Mouse (Mus musculus): ENCODE results near the gene Flywch1. TPM values are rescaled to one million over a fixed set of nuclear protein-coding genes. Genes with fewer than 3 reads are reported as not detected.

The Flywch1 gene
- polyA plus RNA-seq, 1 experiment from 2014 or later: 9.4 TPM

DNA sequence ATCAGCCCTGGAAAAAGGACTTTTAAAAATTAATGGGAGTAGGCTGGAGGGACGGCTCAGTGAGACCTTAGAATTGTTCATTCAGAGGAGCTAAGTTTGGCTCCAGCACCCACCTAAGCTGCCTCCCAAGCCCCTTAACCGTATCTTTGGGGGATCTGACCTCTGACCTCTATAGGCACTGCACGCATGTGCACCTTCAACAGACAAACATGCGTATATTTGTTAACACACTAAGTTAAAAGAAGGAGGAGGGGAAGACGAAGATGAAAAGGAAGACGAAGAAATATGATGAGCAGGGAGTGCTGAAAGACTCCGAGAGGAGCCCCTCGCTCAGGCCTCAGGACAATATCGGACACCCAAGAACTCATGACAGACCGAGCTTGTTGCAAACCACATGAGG, 30.2 kb upstream of the Flywch1 start:
- ATAC-seq (ENCODE audit: insufficient read depth): no peak
- H3K9ac ChIP-seq: no peak overlapping the region
- WGBS (ENCODE audit: insufficient replicate concordance): 84% methylated on average over 10 of the region's 10 CpGs
- H3K4me2 ChIP-seq: peak overlapping the region; percentile 83
- H3K4me1 ChIP-seq (replicated peaks): peaks cover 31% of the 10 kb centered on the region
- H3K27me3 ChIP-seq: no peaks in the 10 kb centered on the region
- no peaks in the 10 kb centered on the region for H3K9me3 ChIP-seq (replicated peaks)
- no peak overlapping the region for H3K4me3 ChIP-seq (replicated peaks)
- H3K27ac ChIP-seq (replicated peaks): no peak overlapping the region
- peaks cover under 1% of the 10 kb centered on the region for H3K36me3 ChIP-seq (replicated peaks)

DNA sequence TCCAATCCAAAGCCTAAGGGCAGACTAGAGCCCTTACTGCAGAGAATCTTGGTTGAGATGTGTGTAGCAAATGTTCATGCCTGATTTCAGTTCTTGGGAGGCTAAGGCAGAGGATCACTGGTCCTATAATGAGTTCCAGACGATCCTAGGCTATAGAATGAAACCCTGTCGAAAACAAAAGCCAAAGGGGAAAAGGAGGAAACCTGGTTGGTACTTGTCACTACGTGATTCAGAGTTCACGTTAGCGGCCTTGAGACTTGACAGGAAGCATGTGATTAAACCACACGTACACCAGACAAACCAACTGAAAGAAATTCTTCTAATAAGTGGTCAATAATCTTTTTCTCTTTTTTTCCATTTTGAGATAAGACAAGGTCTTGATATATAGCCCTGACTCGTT, 25.9 kb upstream of the Flywch1 start:
- WGBS (ENCODE audit: insufficient replicate concordance): 29% methylated on average over 7 of the region's 7 CpGs
- H3K4me2 ChIP-seq: no peak overlapping the region
- H3K27me3 ChIP-seq: no peaks in the 10 kb centered on the region
- no peak overlapping the region for H3K9ac ChIP-seq
- H3K36me3 ChIP-seq (replicated peaks): no peaks in the 10 kb centered on the region
- no peaks in the 10 kb centered on the region for H3K9me3 ChIP-seq (replicated peaks)
- peaks cover 12% of the 10 kb centered on the region; the same call in 1 of the 2 replicates for H3K4me1 ChIP-seq (replicated peaks)
- no peak for ATAC-seq (ENCODE audit: insufficient read depth)
- no peak overlapping the region for H3K27ac ChIP-seq (replicated peaks)
- no peak overlapping the region for H3K4me3 ChIP-seq (replicated peaks)

- 83% methylated on average over 8 of the region's 8 CpGs for WGBS (ENCODE audit: insufficient replicate concordance)
- H3K27me3 ChIP-seq: no peaks in the 10 kb centered on the region
- H3K4me1 ChIP-seq (replicated peaks): peaks cover 23% of the 10 kb centered on the region
- ATAC-seq (ENCODE audit: insufficient read depth): no peak
- H3K4me3 ChIP-seq (replicated peaks): no peak overlapping the region
- H3K9ac ChIP-seq: no peak overlapping the region
- H3K36me3 ChIP-seq (replicated peaks): no peaks in the 10 kb centered on the region
- H3K9me3 ChIP-seq (replicated peaks): no peaks in the 10 kb centered on the region
- H3K4me2 ChIP-seq: no peak overlapping the region
- no peak overlapping the region for H3K27ac ChIP-seq (replicated peaks)
Measured at GRCm38 (mm10) chr17:23795323-23795722, 23.9 kb upstream of the Flywch1 start.

DNA sequence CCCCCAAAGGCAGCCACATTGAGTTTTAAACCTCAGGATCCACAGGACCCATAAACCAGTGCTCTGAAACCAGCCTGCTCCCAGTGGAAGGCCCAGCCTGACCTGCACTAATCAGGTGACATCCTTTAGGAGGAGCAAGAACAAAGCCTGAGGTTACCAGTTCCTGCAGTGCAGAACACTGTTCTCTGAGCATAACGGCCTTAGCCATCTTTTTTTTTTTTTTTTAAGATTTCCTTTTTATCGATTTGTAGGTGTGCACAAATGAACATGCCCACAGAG, 19.6 kb upstream of the Flywch1 start:
- 37% methylated on average over 2 of the region's 2 CpGs for WGBS (ENCODE audit: insufficient replicate concordance)
- H3K4me2 ChIP-seq: peak overlapping the region; percentile 87
- H3K36me3 ChIP-seq (replicated peaks): no peaks in the 10 kb centered on the region
- H3K27me3 ChIP-seq: no peaks in the 10 kb centered on the region
- ATAC-seq (ENCODE audit: insufficient read depth): no peak
- peak overlapping the region; percentile 65 for H3K9ac ChIP-seq
- peaks cover 38% of the 10 kb centered on the region for H3K4me1 ChIP-seq (replicated peaks)
- H3K27ac ChIP-seq (replicated peaks): peak overlapping the region; percentile 39; the same call in 1 of the 2 replicates
- H3K9me3 ChIP-seq (replicated peaks): no peaks in the 10 kb centered on the region
- peak overlapping the region; percentile 60 for H3K4me3 ChIP-seq (replicated peaks)

GRCm38 (mm10) chr17:23790269-23791078, 19.1 kb upstream of the Flywch1 start, which contains the start of gene Srrm2:
TSS of gene Srrm2 (plus strand) at chr17:23790532.
- WGBS (ENCODE audit: insufficient replicate concordance): 3% methylated on average over 29 of the region's 29 CpGs

DNA sequence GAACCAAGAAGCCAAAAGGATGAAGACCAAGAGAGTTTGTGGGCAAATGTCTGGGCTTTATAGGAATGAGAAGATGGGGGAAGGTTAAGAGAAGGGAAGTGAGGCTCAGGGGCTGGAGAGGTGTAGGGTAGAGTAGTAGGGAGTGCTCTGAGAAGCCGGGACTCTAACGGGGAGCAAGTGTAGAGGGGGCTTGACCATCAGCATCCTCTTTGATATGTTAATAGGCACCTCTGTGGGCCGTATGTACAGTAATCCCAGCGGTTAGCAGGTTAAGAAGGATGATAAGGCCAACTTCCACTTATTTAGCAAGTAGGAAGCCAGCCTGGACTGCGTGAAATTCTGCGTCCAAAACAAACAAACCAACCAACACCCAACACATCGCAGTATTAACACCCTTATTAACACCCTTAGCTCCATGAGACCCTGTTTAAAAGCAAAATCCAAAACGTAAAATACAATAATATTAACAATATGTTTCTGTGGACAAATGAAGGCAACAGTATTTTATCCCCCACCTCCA, 18.4 kb upstream of the Flywch1 start:
- Histone ChIP-seq H3K4me3 (replicated peaks) (peak overlapping the region; percentile 60), H3K27me3 (peaks cover 12% of the 10 kb centered on the region), H3K9me3 (replicated peaks) (no peaks in the 10 kb centered on the region), H3K9ac (peak overlapping the region; percentile 65), H3K4me2 (peak overlapping the region; percentile 87), H3K36me3 (replicated peaks) (no peaks in the 10 kb centered on the region), H3K4me1 (replicated peaks) (peaks cover 44% of the 10 kb centered on the region), H3K27ac (replicated peaks) (peak overlapping the region; percentile 39)
- WGBS (ENCODE audit: insufficient replicate concordance): 11% methylated on average over 8 of the region's 8 CpGs
- 0 out of 2 replicates have a peak, but pooled peaks have one; percentile 9 for ATAC-seq (ENCODE audit: insufficient read depth)

More at GRCm38 (mm10) chr17:23790269-23791078, 19.1 kb upstream of the Flywch1 start, which contains the start of gene Srrm2:
- H3K9me3 ChIP-seq (replicated peaks): no peaks in the 10 kb centered on the region
- peaks cover 5% of the 10 kb centered on the region for H3K27me3 ChIP-seq
- H3K4me2 ChIP-seq: peak within 1 kb of the TSS; percentile 87
- peak within 1 kb of the TSS; percentile 60 for H3K4me3 ChIP-seq (replicated peaks)
- peak within 1 kb of the TSS; percentile 39 for H3K27ac ChIP-seq (replicated peaks)
- peak; percentile 57 for ATAC-seq (ENCODE audit: insufficient read depth)
- H3K36me3 ChIP-seq (replicated peaks): no peaks in the 10 kb centered on the region
- H3K4me1 ChIP-seq (replicated peaks): peaks cover 44% of the 10 kb centered on the region
- peak within 1 kb of the TSS; percentile 65 for H3K9ac ChIP-seq

DNA sequence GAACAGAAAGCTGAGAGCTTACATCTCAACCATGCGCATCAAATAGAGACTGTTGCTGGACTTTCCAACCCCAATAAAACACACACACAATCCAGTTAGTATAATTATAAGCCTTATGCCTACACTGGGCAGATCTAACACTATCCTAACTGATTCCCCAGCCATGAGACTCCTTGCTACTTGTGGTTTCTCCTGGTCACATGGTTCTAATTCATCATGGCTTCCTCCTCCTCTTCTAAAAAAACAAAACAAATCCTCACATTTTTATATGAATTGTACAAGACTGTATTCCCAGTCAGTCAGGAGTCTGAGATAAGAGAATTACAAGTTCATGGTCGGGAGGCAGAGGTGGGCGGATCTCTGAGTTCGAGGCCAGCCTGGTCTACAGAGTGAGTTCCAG, 17.6 kb upstream of the Flywch1 start:
- Histone ChIP-seq H3K27me3 (peaks cover 12% of the 10 kb centered on the region), H3K9ac (no peak overlapping the region), H3K4me3 (replicated peaks) (no peak overlapping the region), H3K9me3 (replicated peaks) (no peaks in the 10 kb centered on the region), H3K4me1 (replicated peaks) (peaks cover 44% of the 10 kb centered on the region), H3K36me3 (replicated peaks) (no peaks in the 10 kb centered on the region), H3K4me2 (no peak overlapping the region), H3K27ac (replicated peaks) (no peak overlapping the region)
- WGBS (ENCODE audit: insufficient replicate concordance): 48% methylated on average over 4 of the region's 4 CpGs
- no peak for ATAC-seq (ENCODE audit: insufficient read depth)

DNA sequence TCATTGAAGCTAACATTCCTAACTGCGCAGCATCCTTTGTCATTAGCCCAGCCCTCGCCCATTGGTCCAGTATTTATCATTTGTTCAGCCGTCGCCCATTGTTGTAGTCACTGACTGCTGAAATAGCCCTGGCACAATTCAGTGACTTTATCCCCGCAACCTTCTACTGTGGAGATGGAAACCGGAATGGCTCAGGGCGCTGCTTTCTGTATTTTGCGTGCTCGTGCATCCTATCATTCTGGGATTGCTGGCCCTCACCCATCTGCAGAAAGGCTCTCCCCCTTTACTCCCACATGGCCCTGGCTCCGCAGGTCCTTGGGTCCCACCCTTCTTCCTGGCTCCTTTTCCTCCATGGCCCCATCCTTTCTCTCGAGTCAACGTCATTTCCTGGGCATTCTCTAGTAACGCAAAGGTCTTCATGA, 15.1 kb upstream of the Flywch1 start:
- 37% methylated on average over 13 of the region's 13 CpGs for WGBS (ENCODE audit: insufficient replicate concordance)
- peaks cover 34% of the 10 kb centered on the region for H3K4me1 ChIP-seq (replicated peaks)
- H3K9me3 ChIP-seq (replicated peaks): no peaks in the 10 kb centered on the region
- 0 out of 2 replicates have a peak overlapping the region, but pooled peaks have one; percentile 52 for H3K9ac ChIP-seq
- H3K27ac ChIP-seq (replicated peaks): no peak overlapping the region
- no peaks in the 10 kb centered on the region for H3K36me3 ChIP-seq (replicated peaks)
- peak overlapping the region; percentile 60 for H3K4me3 ChIP-seq (replicated peaks)
- H3K4me2 ChIP-seq: peak overlapping the region; percentile 97
- H3K27me3 ChIP-seq: peaks cover 12% of the 10 kb centered on the region
- no peak for ATAC-seq (ENCODE audit: insufficient read depth)

GRCm38 (mm10) chr17:23785561-23786471, 14.4 kb upstream of the Flywch1 start, which contains the start of gene Flywch2:
TSS of gene Flywch2 (minus strand) at chr17:23786081.
- WGBS (ENCODE audit: insufficient replicate concordance): 5% methylated on average over 43 of the region's 43 CpGs
- Histone ChIP-seq H3K4me1 (replicated peaks) (peaks cover 27% of the 10 kb centered on the region), H3K36me3 (replicated peaks) (no peaks in the 10 kb centered on the region), H3K9ac (peak within 1 kb of the TSS; percentile 52; the same call in 1 of the 2 replicates), H3K27me3 (peaks cover 12% of the 10 kb centered on the region), H3K27ac (replicated peaks) (no peak within 1 kb of the TSS), H3K4me2 (peak within 1 kb of the TSS; percentile 97), H3K4me3 (replicated peaks) (peak within 1 kb of the TSS; percentile 60), H3K9me3 (replicated peaks) (no peaks in the 10 kb centered on the region)
- peak; percentile 46; the same call in 1 of the 2 replicates for ATAC-seq (ENCODE audit: insufficient read depth)

- Histone ChIP-seq H3K4me3 (replicated peaks) (no peak overlapping the region), H3K4me2 (no peak overlapping the region), H3K9me3 (replicated peaks) (no peaks in the 10 kb centered on the region), H3K36me3 (replicated peaks) (no peaks in the 10 kb centered on the region), H3K4me1 (replicated peaks) (peaks cover 13% of the 10 kb centered on the region), H3K27me3 (peaks cover 12% of the 10 kb centered on the region), H3K9ac (no peak overlapping the region), H3K27ac (replicated peaks) (no peak overlapping the region)
- no peak for ATAC-seq (ENCODE audit: insufficient read depth)
Measured at GRCm38 (mm10) chr17:23783352-23783751, 11.9 kb upstream of the Flywch1 start.

DNA sequence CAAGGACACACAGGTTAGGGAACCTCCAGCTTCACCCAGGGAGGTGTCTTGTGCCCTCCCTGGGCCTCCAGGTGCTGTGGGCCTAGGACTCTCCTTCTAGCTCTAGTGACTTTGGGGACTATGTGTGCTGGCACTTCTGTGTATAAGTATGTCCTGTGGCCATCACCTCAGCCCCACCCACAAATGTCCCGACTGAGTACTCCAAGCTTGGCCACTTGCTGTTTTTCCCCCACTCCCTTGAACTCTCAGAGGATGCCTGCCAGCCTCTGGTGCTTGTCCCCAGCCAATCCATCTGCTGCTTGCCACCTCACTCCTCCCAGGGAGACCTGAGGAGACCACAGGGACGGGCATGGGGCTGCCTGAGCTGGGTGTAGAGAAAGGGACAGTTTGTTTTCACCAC, 7.0 kb upstream of the Flywch1 start:
- ATAC-seq (ENCODE audit: insufficient read depth): no peak
- Histone ChIP-seq H3K27me3 (peaks cover 3% of the 10 kb centered on the region; the same call in 1 of the 2 replicates), H3K9ac (no peak overlapping the region), H3K4me3 (replicated peaks) (no peak overlapping the region), H3K4me1 (replicated peaks) (peaks cover 4% of the 10 kb centered on the region; the same call in 1 of the 2 replicates), H3K9me3 (replicated peaks) (no peaks in the 10 kb centered on the region), H3K4me2 (no peak overlapping the region), H3K27ac (replicated peaks) (no peak overlapping the region), H3K36me3 (replicated peaks) (no peaks in the 10 kb centered on the region)
- 34% methylated on average over 2 of the region's 2 CpGs for WGBS (ENCODE audit: insufficient replicate concordance)
